Mouse (Mus musculus) forebrain, embryonic 14.5 days (tissue): ENCODE data around the gene Eri3. TPM values are rescaled to one million over a fixed set of nuclear protein-coding genes. Genes with fewer than 3 reads are reported as not detected.

Experiments used
- ATAC-seq: fragments of 200-750 bp; cut with Nextera tagmentation; 2 replicates; pipeline ENCODE4 v1.8.0; 2017; ENCODE audit warnings: mild to moderate bottlenecking, moderate library complexity
- DNase-seq: peaks from one replicate; pipeline ENCODE4 v3.0.0-alpha.2; 2015; ENCODE audit warnings: low spot score
- H3K27ac ChIP-seq: fragments of 300-500 bp; sonication (generic); 2 replicates; pipeline ENCODE4 v1.5.1; 2014; ENCODE audit warnings: low read depth, mild to moderate bottlenecking, control low read depth, low read length, moderate library complexity
- H3K27me3 ChIP-seq: fragments of 300-500 bp; sonication (generic); replicated peaks from 2 replicates; pipeline ENCODE4 v1.6.1; 2014; ENCODE audit warnings: low read length, control low read depth, mixed read lengths; ENCODE audit not compliant: control insufficient read depth, insufficient read depth
- H3K36me3 ChIP-seq: fragments of 300-500 bp; sonication (generic); 2 replicates; pipeline ENCODE4 v1.6.1; 2014; ENCODE audit warnings: low read length, control low read depth; ENCODE audit not compliant: control insufficient read depth, insufficient read depth
- H3K4me1 ChIP-seq: fragments of 300-500 bp; sonication (generic); 2 replicates; pipeline ENCODE4 v1.6.1; 2014; ENCODE audit warnings: antibody characterized with exemption, low read length, control low read depth; ENCODE audit not compliant: control insufficient read depth, insufficient read depth
- H3K4me2 ChIP-seq: fragments of 300-500 bp; sonication (generic); 2 replicates; pipeline ENCODE4 v1.6.1; 2014; ENCODE audit warnings: mild to moderate bottlenecking, control low read depth, low read length
- H3K4me3 ChIP-seq: fragments of 300-500 bp; sonication (generic); 2 replicates; pipeline ENCODE4 v1.5.1; 2014; ENCODE audit warnings: low read depth, low read length, control low read depth
- H3K9ac ChIP-seq: fragments of 300-500 bp; sonication (generic); 2 replicates; pipeline ENCODE4 v1.6.1; 2014; ENCODE audit warnings: mild to moderate bottlenecking, low read length, control low read depth, moderate library complexity
- H3K9me3 ChIP-seq: fragments of 300-500 bp; sonication (generic); replicated peaks from 2 replicates; pipeline ENCODE4 v1.6.1; 2016; ENCODE audit warnings: low read length, control low read depth, mixed read lengths; ENCODE audit not compliant: control insufficient read depth
- WGBS: fragments of 180-500 bp; shearing (Covaris S2); extraction: QIAGEN DNeasy Blood & Tissue Kit; methylation state at CpG from one replicate; pipeline ENCODE4 v1.1.7; 2014; 5-methylcytosine and 5-hydroxymethylcytosine counted together
- polyA plus RNA-seq: library from polyadenylated mRNA; unstranded; fragments of >200 nt; fragmentation: Nextera tagmentation; extraction: Ambion mirVana; gene quantifications from 2 replicates; pipeline ENCODE4 v1.2.1, GENCODE M21; 2014

Eri3 gene
- polyA plus RNA-seq, 1 experiment from 2014 or later: 225 TPM

DNA sequence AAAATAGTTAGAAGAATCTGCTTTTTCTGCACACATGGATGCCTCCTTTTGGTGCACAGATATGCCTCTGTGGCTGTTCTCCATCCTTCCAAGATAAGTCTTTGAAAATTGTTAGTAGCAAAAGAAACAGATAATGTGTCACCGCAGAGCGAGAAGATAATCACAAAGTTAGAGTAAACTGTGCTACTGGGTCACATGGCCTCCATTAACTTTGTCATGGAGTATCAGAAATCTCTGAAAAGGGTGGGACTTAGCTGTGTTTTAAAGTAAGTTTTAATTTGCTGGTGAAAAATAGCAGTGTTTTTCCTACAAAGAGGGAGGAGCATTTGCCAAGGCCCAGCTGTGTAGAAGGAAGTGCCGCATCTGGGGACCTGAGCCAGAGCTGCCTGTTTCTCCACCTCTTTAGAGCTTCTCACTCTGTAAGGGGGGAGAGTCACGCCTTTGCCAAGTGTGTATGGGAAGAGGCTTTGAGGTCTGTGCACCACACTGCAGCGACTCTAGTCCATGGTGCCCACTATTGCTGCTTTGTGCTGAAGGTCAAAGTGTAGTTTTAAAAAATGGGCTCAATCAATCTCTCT lies 7.0 kb downstream of the Eri3 start:
- Histone ChIP-seq H3K36me3 (0 out of 2 replicates have a peak, but pooled peaks cover 1% of the 10 kb centered on the region), H3K4me1 (0 out of 2 replicates have a peak, but pooled peaks cover 3% of the 10 kb centered on the region), H3K27ac (no peak overlapping the region), H3K9me3 (no peaks in the 10 kb centered on the region), H3K4me3 (no peak overlapping the region), H3K27me3 (no peaks in the 10 kb centered on the region), H3K9ac (no peak overlapping the region), H3K4me2 (no peak overlapping the region)
- no peak for DNase-seq
- 89% methylated on average over 5 of the region's 5 CpGs for WGBS
- no peak for ATAC-seq

DNA sequence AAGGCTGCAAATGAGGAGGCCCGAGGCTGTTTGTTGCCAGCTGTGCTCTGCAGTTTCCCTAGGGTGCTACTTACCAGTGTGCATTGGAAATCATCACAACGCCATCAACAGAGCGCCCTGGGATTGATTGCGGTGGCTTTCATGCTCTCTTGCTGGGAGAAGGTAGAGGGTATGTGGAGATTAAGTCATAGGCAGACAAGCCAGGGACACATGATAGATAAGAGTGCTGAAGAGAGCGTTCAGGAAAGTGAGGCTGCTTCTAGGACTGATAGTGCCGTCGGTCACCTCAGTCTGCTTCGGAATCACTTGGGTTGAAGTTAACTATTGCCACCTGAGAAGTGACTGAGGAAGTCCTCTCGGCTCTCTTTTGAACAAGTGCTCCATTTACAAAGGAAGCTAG lies 13.8 kb downstream of the Eri3 start:
- Histone ChIP-seq H3K27ac (no peak overlapping the region), H3K9ac (no peak overlapping the region), H3K4me2 (no peak overlapping the region), H3K36me3 (peaks cover 32% of the 10 kb centered on the region), H3K4me1 (no peaks in the 10 kb centered on the region), H3K9me3 (no peaks in the 10 kb centered on the region), H3K27me3 (no peaks in the 10 kb centered on the region), H3K4me3 (no peak overlapping the region)
- WGBS: 95% methylated on average over 9 of the region's 9 CpGs
- DNase-seq (no peak), ATAC-seq (no peak)

DNA sequence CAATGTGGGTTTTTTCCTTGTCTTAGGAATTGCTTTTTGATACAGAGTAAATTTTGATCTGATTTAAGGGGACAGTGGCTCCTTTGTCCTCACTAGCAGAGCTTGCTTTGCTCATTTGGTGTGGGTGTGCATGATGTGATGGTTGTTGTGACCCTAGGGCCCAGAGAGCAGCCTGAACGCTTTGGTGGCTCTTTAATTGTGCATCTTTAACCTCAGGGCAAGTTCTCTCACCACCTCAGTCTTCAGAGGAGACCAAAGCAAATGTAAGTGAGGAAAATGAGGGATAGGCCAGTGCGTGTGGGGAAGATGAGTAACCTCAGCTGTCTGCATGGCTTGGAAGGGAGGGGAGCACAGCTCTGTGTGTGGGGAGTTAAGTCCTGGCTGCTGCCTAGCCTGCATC lies 18.7 kb downstream of the Eri3 start:
- ATAC-seq: no peak
- Histone ChIP-seq H3K4me2 (no peak overlapping the region), H3K27me3 (no peaks in the 10 kb centered on the region), H3K9me3 (no peaks in the 10 kb centered on the region), H3K4me1 (0 out of 2 replicates have a peak, but pooled peaks cover 2% of the 10 kb centered on the region), H3K27ac (no peak overlapping the region), H3K36me3 (peaks cover 29% of the 10 kb centered on the region), H3K4me3 (no peak overlapping the region), H3K9ac (no peak overlapping the region)
- no peak for DNase-seq
- 62% methylated on average over 2 of the region's 2 CpGs for WGBS

DNA sequence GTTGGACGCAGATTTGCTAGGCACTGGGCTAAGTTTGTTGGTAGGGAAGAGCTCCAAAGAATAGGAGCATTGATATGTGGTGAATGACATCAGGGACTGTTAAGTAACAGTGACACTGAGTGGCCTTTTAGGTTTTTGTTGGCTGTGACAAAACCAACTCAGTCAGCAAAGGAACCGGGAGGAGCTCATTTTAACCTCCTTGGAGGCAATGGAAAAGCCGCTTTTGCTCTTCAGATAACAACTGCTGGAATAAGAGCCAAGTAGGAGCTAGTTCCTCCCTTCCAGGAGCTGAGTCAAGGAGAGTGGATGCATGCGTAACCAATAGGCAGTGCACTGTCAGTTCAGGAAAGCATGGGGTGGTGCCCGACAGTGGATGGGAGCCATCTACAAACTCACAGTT lies 20.8 kb downstream of the Eri3 start:
- Histone ChIP-seq H3K4me2 (no peak overlapping the region), H3K27ac (no peak overlapping the region), H3K9me3 (no peaks in the 10 kb centered on the region), H3K9ac (no peak overlapping the region), H3K4me1 (0 out of 2 replicates have a peak, but pooled peaks cover 2% of the 10 kb centered on the region), H3K4me3 (no peak overlapping the region), H3K27me3 (no peaks in the 10 kb centered on the region), H3K36me3 (peaks cover 22% of the 10 kb centered on the region)
- 66% methylated on average over 5 of the region's 5 CpGs for WGBS
- no peak for DNase-seq
- no peak for ATAC-seq

DNA sequence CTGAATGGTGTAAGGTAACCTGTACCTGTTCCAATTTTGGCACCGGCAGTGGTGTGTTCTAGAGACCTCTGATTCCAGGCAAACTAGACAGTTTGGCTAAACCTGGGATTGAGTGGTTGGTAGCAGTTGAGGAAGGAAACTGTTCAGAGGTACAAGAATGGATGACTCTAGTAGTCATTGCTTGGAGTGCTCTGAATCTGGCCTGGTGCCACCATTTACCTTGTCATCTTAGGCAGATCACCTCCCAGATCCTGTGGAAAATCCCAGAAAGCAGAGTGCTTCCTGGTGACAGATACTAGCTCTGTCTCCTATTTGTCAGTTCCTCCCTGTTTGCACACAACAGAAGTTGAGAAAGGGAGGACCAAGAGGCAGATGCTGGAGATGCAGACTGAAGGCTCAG lies 27.4 kb downstream of the Eri3 start:
- DNase-seq (no peak), ATAC-seq (no peak)
- Histone ChIP-seq H3K9ac (no peak overlapping the region), H3K4me3 (no peak overlapping the region), H3K9me3 (no peaks in the 10 kb centered on the region), H3K4me2 (no peak overlapping the region), H3K27ac (no peak overlapping the region), H3K27me3 (no peaks in the 10 kb centered on the region), H3K4me1 (no peaks in the 10 kb centered on the region), H3K36me3 (peaks cover 14% of the 10 kb centered on the region; the same call in 1 of the 2 replicates)
- WGBS: 96% methylated on average over 1 of the region's 1 CpGs

DNA sequence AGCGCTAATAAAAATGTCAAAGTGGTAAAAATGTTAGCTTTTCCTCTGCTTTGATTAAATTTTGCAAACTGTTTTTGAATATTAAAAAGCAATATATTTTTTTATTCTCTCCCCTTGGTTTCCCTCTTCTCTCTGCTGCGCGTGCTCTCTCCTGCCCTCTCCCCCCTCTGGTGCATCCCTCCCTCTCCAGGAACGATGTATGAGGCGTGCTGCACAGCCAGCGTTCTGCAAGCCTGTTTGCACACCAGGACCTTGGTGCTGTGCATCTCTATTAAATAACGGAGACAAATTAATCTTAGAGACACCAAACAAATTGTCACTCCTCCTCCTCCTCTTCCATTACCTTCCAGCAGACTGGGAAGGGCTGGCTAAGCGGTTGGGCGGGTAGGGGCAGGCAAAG lies 31.5 kb downstream of the Eri3 start:
- WGBS: 79% methylated on average over 9 of the region's 9 CpGs
- Histone ChIP-seq H3K9me3 (no peaks in the 10 kb centered on the region), H3K27me3 (no peaks in the 10 kb centered on the region), H3K27ac (no peak overlapping the region), H3K4me3 (no peak overlapping the region), H3K36me3 (peaks cover 30% of the 10 kb centered on the region), H3K4me1 (no peaks in the 10 kb centered on the region), H3K9ac (no peak overlapping the region), H3K4me2 (no peak overlapping the region)
- no peak for DNase-seq
- no peak for ATAC-seq

DNA sequence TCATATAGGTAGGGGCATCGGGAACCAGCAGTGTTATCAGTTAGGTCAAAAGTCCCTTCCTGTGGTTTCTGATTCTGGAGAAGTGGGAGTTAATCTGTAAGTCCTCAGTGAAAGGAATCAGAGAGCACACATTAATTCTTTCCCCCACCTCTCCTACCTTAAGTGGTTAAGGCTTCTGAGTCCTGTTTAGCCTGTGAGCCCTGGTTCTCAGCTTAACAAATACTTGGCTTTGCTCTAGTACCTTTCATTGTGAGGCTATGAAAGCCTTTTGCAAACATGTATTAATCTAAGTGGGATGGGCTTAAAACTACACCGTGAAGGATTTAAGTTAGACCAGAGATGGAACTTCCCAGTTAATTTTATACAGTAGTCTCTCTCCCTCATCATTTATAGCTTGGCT lies 35.8 kb downstream of the Eri3 start:
- Histone ChIP-seq H3K27me3 (no peaks in the 10 kb centered on the region), H3K27ac (no peak overlapping the region), H3K4me1 (no peaks in the 10 kb centered on the region; the same call in 1 of the 2 replicates), H3K9ac (no peak overlapping the region), H3K4me3 (no peak overlapping the region), H3K4me2 (no peak overlapping the region), H3K9me3 (no peaks in the 10 kb centered on the region), H3K36me3 (peaks cover 41% of the 10 kb centered on the region)
- WGBS: 79% methylated on average over 2 of the region's 2 CpGs
- DNase-seq (no peak), ATAC-seq (no peak)

DNA sequence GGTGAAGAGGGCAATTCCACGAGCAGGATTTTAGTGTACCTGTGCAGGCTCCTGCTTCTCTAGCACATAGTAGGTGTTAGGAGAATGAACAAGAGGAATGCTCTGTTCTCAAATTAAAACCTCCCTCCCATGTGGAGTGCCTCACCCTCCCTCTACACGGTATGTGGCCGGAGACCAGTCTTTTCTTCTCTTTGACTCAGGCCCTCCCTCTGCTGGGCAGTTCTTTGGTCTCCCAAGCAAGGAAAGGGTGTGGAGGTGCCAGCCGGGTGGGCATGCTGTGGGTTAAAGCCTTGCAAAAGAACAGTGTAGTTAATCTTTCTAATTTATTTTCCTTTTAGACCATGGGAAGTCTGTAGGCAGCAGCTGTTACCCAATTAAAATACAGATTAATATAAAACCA lies 37.3 kb downstream of the Eri3 start:
- ATAC-seq (peak; percentile 48; the same call in 1 of the 2 replicates), DNase-seq (peak; percentile 44)
- Histone ChIP-seq H3K36me3 (peaks cover 41% of the 10 kb centered on the region), H3K4me3 (no peak overlapping the region), H3K27me3 (no peaks in the 10 kb centered on the region), H3K27ac (no peak overlapping the region), H3K4me1 (no peaks in the 10 kb centered on the region; the same call in 1 of the 2 replicates), H3K9me3 (no peaks in the 10 kb centered on the region), H3K9ac (no peak overlapping the region), H3K4me2 (no peak overlapping the region)
- 21% methylated on average over 4 of the region's 4 CpGs for WGBS

DNA sequence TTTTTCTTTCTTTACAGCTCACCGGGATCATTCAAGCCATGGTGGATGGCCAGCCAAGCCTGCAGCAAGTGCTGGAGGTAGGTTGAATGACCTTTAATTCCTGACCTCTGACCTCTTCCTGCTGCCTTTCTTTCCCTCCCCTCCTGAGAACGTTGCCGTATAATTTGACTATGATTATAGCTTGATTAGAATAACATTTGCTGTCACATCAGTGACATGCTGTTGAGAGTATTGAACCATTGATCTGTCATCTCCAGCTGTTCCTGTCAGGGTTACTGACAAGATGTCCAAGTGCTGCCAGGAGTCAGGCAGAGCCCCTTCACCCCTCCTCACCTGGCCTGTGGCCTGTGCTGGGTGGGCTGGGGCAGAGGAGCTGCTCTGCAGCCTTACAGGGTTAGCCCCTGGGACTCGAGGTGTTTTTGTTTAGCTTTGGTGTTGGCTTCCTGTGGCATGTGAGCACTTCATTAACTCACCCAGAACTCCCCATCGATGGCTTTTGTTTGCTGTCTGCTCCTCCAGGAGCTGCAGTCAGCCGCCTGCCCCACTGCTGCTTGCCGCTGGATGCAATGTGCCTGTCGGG lies 39.0 kb downstream of the Eri3 start:
- no peak overlapping the region for H3K27ac ChIP-seq
- H3K36me3 ChIP-seq: peaks cover 42% of the 10 kb centered on the region
- WGBS: 20% methylated on average over 8 of the region's 8 CpGs
- no peak overlapping the region for H3K4me3 ChIP-seq
- H3K9me3 ChIP-seq: no peaks in the 10 kb centered on the region
- no peaks in the 10 kb centered on the region; the same call in 1 of the 2 replicates for H3K4me1 ChIP-seq
- peak; percentile 19 for DNase-seq
- H3K4me2 ChIP-seq: no peak overlapping the region
- ATAC-seq: no peak
- no peaks in the 10 kb centered on the region for H3K27me3 ChIP-seq
- H3K9ac ChIP-seq: no peak overlapping the region
